Mouse (Mus musculus): ENCODE results near the gene Pld2. TPM values are rescaled to one million over a fixed set of nuclear protein-coding genes. Genes with fewer than 3 reads are reported as not detected.

Pld2 gene
- polyA plus RNA-seq (2012; rRNA removed; ENCODE audit: low replicate concordance): 28.4 and 44.8 TPM in 2 replicates

GRCm38 (mm10) chr11:70539877-70540587 lies at the start of gene Pld2:
Pld2 (plus strand) TSS chr11:70540064.

DNA sequence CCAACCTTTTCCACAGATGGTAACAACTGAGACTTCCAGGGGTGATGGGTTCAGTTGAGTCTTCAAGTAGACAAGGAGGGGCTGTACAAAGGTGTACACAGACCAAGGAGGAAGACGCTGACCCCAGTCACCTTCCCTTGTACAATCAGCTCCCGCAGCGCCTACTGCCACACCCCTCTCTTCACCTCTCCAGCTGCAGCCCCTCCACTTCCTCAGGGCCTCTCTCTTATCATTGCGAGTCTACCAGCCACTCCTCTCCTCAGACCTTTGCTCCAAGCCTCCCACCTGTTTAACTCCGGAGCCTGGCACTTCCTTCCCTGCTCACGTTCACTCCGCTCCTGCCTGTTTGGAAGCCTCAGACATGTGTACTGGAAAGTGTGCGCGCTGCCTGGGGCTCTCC lies 34.9 kb upstream of the Pld2 start, which contains the start of gene Tm4sf5:
Gene Tm4sf5, plus strand, starts transcription at position 275 of the 400 bp plus-strand sequence.

DNA sequence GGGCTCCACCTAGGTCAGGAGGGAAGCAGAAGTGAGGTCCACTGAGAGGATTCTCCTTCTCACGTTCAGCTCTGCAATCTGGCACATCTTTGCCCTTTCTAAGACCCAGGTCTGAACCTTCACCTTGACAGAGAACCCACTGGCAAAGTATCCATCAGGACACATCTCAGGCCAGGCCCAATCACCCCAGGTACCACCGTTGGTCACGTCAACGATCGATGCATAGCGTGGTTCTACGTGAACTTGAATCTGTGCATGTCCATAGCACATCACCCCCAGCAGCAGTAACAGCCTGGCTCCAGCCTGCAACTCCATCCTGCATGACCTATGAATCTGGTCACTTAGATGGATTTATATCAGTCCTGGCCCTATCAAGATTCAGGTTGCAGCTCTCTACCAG lies 25.6 kb upstream of the Pld2 start, which contains the start of gene Vmo1:
Gene Vmo1, minus strand, starts transcription at position 329 of the 400 bp plus-strand sequence.

GRCm38 (mm10) chr11:70518923-70519322 lies 20.9 kb upstream of the Pld2 start, which contains the start of gene Gltpd2:
Gltpd2 (plus strand) TSS chr11:70519196.

GRCm38 (mm10) chr11:70525184-70525678 lies 14.6 kb upstream of the Pld2 start, which contains the start of gene Psmb6:
Psmb6 (plus strand) TSS chr11:70525367.

DNA sequence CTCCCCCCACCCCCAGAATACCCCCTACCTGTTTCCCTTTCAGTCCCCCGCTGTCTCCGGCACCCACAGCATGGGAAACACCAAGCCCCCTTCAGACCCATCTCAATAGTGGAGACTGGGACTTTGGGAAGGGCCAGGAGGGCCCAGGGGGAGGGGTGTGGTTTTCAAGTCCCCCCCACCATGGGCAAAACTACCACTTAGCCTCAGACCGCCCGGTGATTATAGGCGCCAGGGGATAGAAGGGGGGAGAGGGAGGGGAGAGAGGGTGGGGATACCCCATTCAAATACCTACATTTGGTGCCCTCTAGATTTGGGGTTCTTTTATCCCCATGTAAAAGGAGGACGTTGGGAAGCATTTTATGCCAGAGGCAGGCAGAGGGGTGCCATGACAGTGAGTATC lies 7.0 kb upstream of the Pld2 start, which contains the start of gene Gm40193:
Gene Gm40193, minus strand, starts transcription at position 101 of the 400 bp plus-strand sequence.

DNA sequence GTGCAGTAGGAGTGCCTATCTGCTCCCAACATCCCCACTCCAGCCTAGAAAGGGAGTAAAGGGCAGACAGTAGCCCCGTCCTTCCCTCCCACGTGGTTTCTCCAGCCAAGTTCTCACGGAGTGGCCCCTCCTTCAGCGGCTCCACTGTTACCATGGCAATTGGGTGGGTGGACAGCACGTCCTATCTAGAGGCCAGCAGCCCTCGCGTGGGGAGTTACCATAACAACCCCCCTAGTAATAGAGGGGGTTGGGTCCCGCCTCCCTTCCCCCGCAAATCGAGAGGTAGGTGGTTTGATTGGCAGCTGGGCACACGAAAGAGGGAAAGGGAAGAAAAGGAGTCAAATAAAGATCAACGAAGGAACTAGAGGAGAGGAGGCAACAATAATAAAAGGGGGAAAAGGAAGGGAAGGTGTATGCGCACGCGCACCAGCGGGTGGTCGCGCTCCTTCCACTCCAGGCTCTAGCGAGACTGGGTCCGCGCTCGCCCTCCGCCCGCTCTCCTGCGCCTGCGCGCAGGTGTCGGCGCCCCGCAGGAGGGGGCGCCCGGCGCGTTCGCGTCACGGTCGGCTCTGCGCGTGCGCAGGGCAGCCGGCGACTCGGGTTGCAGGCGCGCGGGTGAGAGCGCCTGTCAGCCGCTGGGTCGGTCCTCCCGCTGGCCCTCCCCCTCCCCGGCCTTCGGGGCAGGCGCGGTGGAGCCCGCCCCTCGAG lies 22.6 kb downstream of the Pld2 start, which contains the start of gene Mink1:
Gene Mink1, plus strand, starts transcription at position 595 of the 708 bp plus-strand sequence.

Other genes with a start within 250 kb of the Pld2 start
- gene Alox12e, start 217.4 kb upstream of the Pld2 start, polyA plus RNA-seq (2012; rRNA removed; ENCODE audit: low replicate concordance): 1.1 and 5.8 TPM in 2 replicates
- 7.3 TPM in 2 replicates for gene Alox15, start 188.0 kb upstream of the Pld2 start, polyA plus RNA-seq (2012; rRNA removed; ENCODE audit: low replicate concordance)
- 20.5 and 21.3 TPM in 2 replicates for gene Pelp1, start 130.0 kb upstream of the Pld2 start, polyA plus RNA-seq (2012; rRNA removed; ENCODE audit: low replicate concordance)
- 101 and 115 TPM in 2 replicates for gene Arrb2, start 107.4 kb upstream of the Pld2 start, polyA plus RNA-seq (2012; rRNA removed; ENCODE audit: low replicate concordance)
- gene Med11, start 88.1 kb upstream of the Pld2 start, polyA plus RNA-seq (2012; rRNA removed; ENCODE audit: low replicate concordance): 18.4 and 20.8 TPM in 2 replicates
- 15.4 and 27.1 TPM in 2 replicates for gene Zmynd15, start 80.6 kb upstream of the Pld2 start, polyA plus RNA-seq (2012; rRNA removed; ENCODE audit: low replicate concordance)
- gene Cxcl16, start 80.1 kb upstream of the Pld2 start, polyA plus RNA-seq (2012; rRNA removed; ENCODE audit: low replicate concordance): 55.8 and 86.0 TPM in 2 replicates
- gene Tm4sf5, start 34.8 kb upstream of the Pld2 start, polyA plus RNA-seq (2012; rRNA removed; ENCODE audit: low replicate concordance): 0.94 and 1.3 TPM in 2 replicates
- 0.23 TPM in 1 of 2 replicates, not detected in the other for gene Vmo1, start 25.4 kb upstream of the Pld2 start, polyA plus RNA-seq (2012; rRNA removed; ENCODE audit: low replicate concordance)
- gene Gltpd2, start 20.9 kb upstream of the Pld2 start, polyA plus RNA-seq (2012; rRNA removed; ENCODE audit: low replicate concordance): 0.74 TPM in 1 of 2 replicates, not detected in the other
- 252 and 327 TPM in 2 replicates for gene Psmb6, start 14.7 kb upstream of the Pld2 start, polyA plus RNA-seq (2012; rRNA removed; ENCODE audit: low replicate concordance)
- gene Gm40193, start 7.1 kb upstream of the Pld2 start, polyA plus RNA-seq (2012; rRNA removed; ENCODE audit: low replicate concordance): not detected in 2 replicates
- 64.3 and 105 TPM in 2 replicates for gene Mink1, start 22.8 kb downstream of the Pld2 start, polyA plus RNA-seq (2012; rRNA removed; ENCODE audit: low replicate concordance)
- not detected in 2 replicates for gene 4930544D05Rik, start 75.8 kb downstream of the Pld2 start, polyA plus RNA-seq (2012; rRNA removed; ENCODE audit: low replicate concordance)
- 0.42 and 4.9 TPM in 2 replicates for gene Chrne, start 79.2 kb downstream of the Pld2 start, polyA plus RNA-seq (2012; rRNA removed; ENCODE audit: low replicate concordance)
- gene Gp1ba, start 99.1 kb downstream of the Pld2 start, polyA plus RNA-seq (2012; rRNA removed; ENCODE audit: low replicate concordance): 0.09 and 0.17 TPM in 2 replicates
- 136 and 150 TPM in 2 replicates for gene Rnf167, start 107.2 kb downstream of the Pld2 start, polyA plus RNA-seq (2012; rRNA removed; ENCODE audit: low replicate concordance)
- 123 and 227 TPM in 2 replicates for gene Slc25a11, start 107.4 kb downstream of the Pld2 start, polyA plus RNA-seq (2012; rRNA removed; ENCODE audit: low replicate concordance)
- gene Pfn1, start 114.6 kb downstream of the Pld2 start, polyA plus RNA-seq (2012; rRNA removed; ENCODE audit: low replicate concordance): 1,240 and 3,635 TPM in 2 replicates
- gene Eno3, start 117.1 kb downstream of the Pld2 start, polyA plus RNA-seq (2012; rRNA removed; ENCODE audit: low replicate concordance): 11.3 and 926 TPM in 2 replicates
- 20.5 and 29.2 TPM in 2 replicates for gene Spag7, start 129.4 kb downstream of the Pld2 start, polyA plus RNA-seq (2012; rRNA removed; ENCODE audit: low replicate concordance)
- gene Camta2, start 148.0 kb downstream of the Pld2 start, polyA plus RNA-seq (2012; rRNA removed; ENCODE audit: low replicate concordance): 33.8 and 45.0 TPM in 2 replicates
- gene Inca1, start 160.1 kb downstream of the Pld2 start, polyA plus RNA-seq (2012; rRNA removed; ENCODE audit: low replicate concordance): 10.5 and 16.7 TPM in 2 replicates
- gene Kif1c, start 160.5 kb downstream of the Pld2 start, polyA plus RNA-seq (2012; rRNA removed; ENCODE audit: low replicate concordance): 83.1 and 86.5 TPM in 2 replicates
- gene Zfp3, start 224.1 kb downstream of the Pld2 start, polyA plus RNA-seq (2012; rRNA removed; ENCODE audit: low replicate concordance): 1.7 and 2.0 TPM in 2 replicates